Mouse (Mus musculus) stomach, embryonic 15.5 days (tissue): ENCODE results near the gene Orm1. TPM values are rescaled to one million over a fixed set of nuclear protein-coding genes. Genes with fewer than 3 reads are reported as not detected.
"Not testable (repeated sequence)": the region's sequence is repeated elsewhere in the genome, so short reads cannot be mapped to it uniquely, and the experiment has no call there.

Experiments used
- ATAC-seq: fragments of 200-750 bp; cut with Nextera tagmentation; 2 replicates; pipeline ENCODE4 v1.8.0; 2017; ENCODE audit warnings: low read depth, moderate number of reproducible peaks, moderate TSS enrichment; ENCODE audit not compliant: insufficient read depth, low FRiP score
- H3K27ac ChIP-seq: fragments of 300-500 bp; sonication (generic); 2 replicates; pipeline ENCODE4 v1.5.1; 2015; ENCODE audit warnings: mild to moderate bottlenecking, inconsistent platforms
- H3K27me3 ChIP-seq: fragments of 300-500 bp; sonication (generic); replicated peaks from 2 replicates; pipeline ENCODE4 v1.6.1; 2015; ENCODE audit warnings: inconsistent platforms
- H3K36me3 ChIP-seq: fragments of 300-500 bp; sonication (generic); 2 replicates; pipeline ENCODE4 v1.6.1; 2015; ENCODE audit warnings: inconsistent platforms
- H3K4me1 ChIP-seq: fragments of 300-500 bp; sonication (generic); 2 replicates; pipeline ENCODE4 v1.6.1; 2015; ENCODE audit warnings: inconsistent platforms
- H3K4me2 ChIP-seq: fragments of 300-500 bp; sonication (generic); 2 replicates; pipeline ENCODE4 v1.6.1; 2015; ENCODE audit warnings: mild to moderate bottlenecking, inconsistent platforms
- H3K4me3 ChIP-seq: fragments of 300-500 bp; sonication (generic); replicated peaks from 2 replicates; pipeline ENCODE4 v1.5.1; 2015; ENCODE audit warnings: inconsistent platforms
- H3K9ac ChIP-seq: fragments of 300-500 bp; sonication (generic); 2 replicates; pipeline ENCODE4 v1.6.1; 2015; ENCODE audit warnings: inconsistent platforms
- H3K9me3 ChIP-seq: fragments of 300-500 bp; sonication (generic); 2 replicates; pipeline ENCODE4 v1.6.1; 2016; ENCODE audit warnings: inconsistent platforms
- WGBS: fragments of 180-500 bp; shearing (Covaris S2); methylation state at CpG from one replicate; pipeline ENCODE4 v1.1.7; 2015; 5-methylcytosine and 5-hydroxymethylcytosine counted together
- polyA plus RNA-seq: library from polyadenylated mRNA; unstranded; fragments of >200 nt; fragmentation: Nextera tagmentation; extraction: Ambion mirVana; gene quantifications from 2 replicates; pipeline ENCODE4 v1.2.1, GENCODE M21; 2015

Gene Orm1
- polyA plus RNA-seq, 1 experiment from 2014 or later: 0.18 TPM

- not testable (repeated sequence) for H3K4me1 ChIP-seq, H3K9me3 ChIP-seq, H3K27me3 ChIP-seq, ATAC-seq, H3K27ac ChIP-seq, H3K4me2 ChIP-seq, H3K4me3 ChIP-seq, H3K9ac ChIP-seq
- H3K36me3 ChIP-seq: peaks cover 30% of the 10 kb centered on the region
- WGBS: 26% methylated on average over 3 of the region's 3 CpGs
Measured at GRCm38 (mm10) chr4:63319566-63319965, 24.8 kb upstream of the Orm1 start.

GRCm38 (mm10) chr4:63323275-63323815 lies 21.0 kb upstream of the Orm1 start:
- Histone ChIP-seq H3K4me2 (no peak overlapping the region), H3K36me3 (peaks cover 36% of the 10 kb centered on the region), H3K9ac (no peak overlapping the region), H3K4me3 (no peak overlapping the region), H3K9me3 (no peaks in the 10 kb centered on the region), H3K27me3 (no peaks in the 10 kb centered on the region), H3K27ac (no peak overlapping the region), H3K4me1 (no peaks in the 10 kb centered on the region)
- 69% methylated on average over 8 of the region's 8 CpGs for WGBS
- ATAC-seq: no peak

- no peak overlapping the region for H3K4me3 ChIP-seq
- H3K9me3 ChIP-seq: no peaks in the 10 kb centered on the region
- H3K4me1 ChIP-seq: no peaks in the 10 kb centered on the region
- H3K9ac ChIP-seq: no peak overlapping the region
- no peak for ATAC-seq
- H3K27ac ChIP-seq: no peak overlapping the region
- H3K36me3 ChIP-seq: peaks cover 11% of the 10 kb centered on the region
- H3K4me2 ChIP-seq: no peak overlapping the region
- WGBS: 90% methylated on average over 4 of the region's 4 CpGs
- no peaks in the 10 kb centered on the region for H3K27me3 ChIP-seq
Measured at GRCm38 (mm10) chr4:63333403-63333802, 11.0 kb upstream of the Orm1 start.

GRCm38 (mm10) chr4:63338414-63339076 lies 5.8 kb upstream of the Orm1 start:
- no peak overlapping the region for H3K4me2 ChIP-seq
- no peak overlapping the region for H3K9ac ChIP-seq
- H3K4me1 ChIP-seq: no peaks in the 10 kb centered on the region
- no peak overlapping the region for H3K27ac ChIP-seq
- no peaks in the 10 kb centered on the region for H3K9me3 ChIP-seq
- WGBS: 72% methylated on average over 3 of the region's 3 CpGs
- H3K4me3 ChIP-seq: no peak overlapping the region
- ATAC-seq: no peak
- 0 out of 2 replicates have a peak, but pooled peaks cover 5% of the 10 kb centered on the region for H3K36me3 ChIP-seq
- H3K27me3 ChIP-seq: no peaks in the 10 kb centered on the region

DNA sequence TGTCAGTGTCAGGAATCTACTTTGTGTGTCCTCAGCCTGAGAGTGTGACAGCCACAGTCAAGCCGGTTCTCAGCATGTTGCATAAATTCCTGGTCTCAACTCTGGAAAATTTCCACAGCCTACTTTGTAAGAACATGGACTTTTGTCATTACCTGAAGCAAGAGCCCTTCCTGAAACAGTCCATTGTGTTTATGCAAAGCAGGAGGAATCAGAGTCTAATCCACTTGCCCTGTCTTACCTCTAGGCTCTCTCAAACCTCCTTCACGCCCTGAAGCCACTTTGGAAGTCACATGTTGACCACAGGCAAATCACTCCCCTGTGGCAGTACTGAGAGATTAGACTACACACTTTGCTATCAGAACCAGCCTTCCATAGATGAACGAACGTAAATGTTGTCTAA lies 1.9 kb upstream of the Orm1 start:
- no peaks in the 10 kb centered on the region for H3K4me1 ChIP-seq
- WGBS: 55% methylated on average over 4 of the region's 4 CpGs
- no peak overlapping the region for H3K9ac ChIP-seq
- no peak overlapping the region for H3K4me2 ChIP-seq
- H3K9me3 ChIP-seq: no peaks in the 10 kb centered on the region
- ATAC-seq: no peak
- H3K36me3 ChIP-seq: no peaks in the 10 kb centered on the region
- no peaks in the 10 kb centered on the region for H3K27me3 ChIP-seq
- no peak overlapping the region for H3K4me3 ChIP-seq
- H3K27ac ChIP-seq: no peak overlapping the region

DNA sequence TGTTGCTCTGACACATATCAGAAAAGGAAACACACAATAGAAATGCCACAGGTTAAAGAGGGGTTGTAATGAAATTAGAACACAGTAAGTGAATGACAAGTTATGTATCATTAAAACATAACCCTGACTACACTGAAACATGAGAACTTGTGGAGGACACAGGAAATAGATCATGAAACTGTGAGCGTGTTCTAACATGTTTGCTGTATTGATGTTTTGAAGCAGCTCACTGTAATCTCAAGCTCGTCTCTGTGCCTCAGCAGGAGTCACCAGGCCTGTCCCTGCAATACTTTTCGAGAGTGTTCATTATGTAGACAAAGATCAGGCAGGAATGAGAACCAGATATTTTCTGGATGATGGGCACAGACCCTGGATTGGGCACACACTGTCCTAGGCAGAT lies 752 bp upstream of the Orm1 start:
- H3K9me3 ChIP-seq: no peaks in the 10 kb centered on the region
- 52% methylated on average over 3 of the region's 3 CpGs for WGBS
- 0 out of 2 replicates have a peak overlapping the region, but pooled peaks have one; percentile 16 for H3K27ac ChIP-seq

DNA sequence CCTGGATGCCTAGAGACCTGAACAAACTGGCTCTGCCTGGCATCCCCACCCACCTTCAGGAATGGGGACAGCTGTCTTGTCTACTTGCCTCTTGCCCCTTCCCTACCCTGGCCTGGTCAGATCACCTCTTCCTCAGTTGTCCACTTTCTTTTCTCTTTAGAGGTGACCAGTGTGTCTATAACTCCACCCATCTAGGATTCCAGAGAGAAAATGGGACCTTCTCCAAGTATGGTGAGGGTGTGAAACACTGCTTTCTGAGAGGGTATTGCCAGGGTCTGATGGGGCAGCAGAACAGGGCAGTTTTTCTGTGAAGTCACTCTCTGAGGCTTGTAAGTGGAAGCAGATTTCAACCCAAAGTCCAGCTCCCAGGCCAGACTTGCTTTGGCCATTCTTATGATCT lies 901 bp downstream of the Orm1 start:
- H3K4me2 ChIP-seq: no peak overlapping the region
- no peaks in the 10 kb centered on the region for H3K9me3 ChIP-seq
- no peak overlapping the region for H3K9ac ChIP-seq
- ATAC-seq: peak; percentile 29
- no peaks in the 10 kb centered on the region for H3K36me3 ChIP-seq
- H3K4me3 ChIP-seq: no peak overlapping the region
- no peaks in the 10 kb centered on the region for H3K27me3 ChIP-seq
- H3K27ac ChIP-seq: peak overlapping the region; percentile 41
- no peaks in the 10 kb centered on the region for H3K4me1 ChIP-seq

More for the DNA sequence above, 752 bp upstream of the Orm1 start:
- Histone ChIP-seq H3K4me1 (no peaks in the 10 kb centered on the region), H3K4me3 (no peak overlapping the region), H3K36me3 (no peaks in the 10 kb centered on the region), H3K4me2 (no peak overlapping the region), H3K27me3 (no peaks in the 10 kb centered on the region), H3K9ac (no peak overlapping the region)
- no peak for ATAC-seq

- H3K9ac ChIP-seq: no peak overlapping the region
- no peaks in the 10 kb centered on the region for H3K36me3 ChIP-seq
- WGBS: 87% methylated on average over 4 of the region's 4 CpGs
- no peak overlapping the region for H3K27ac ChIP-seq
- no peaks in the 10 kb centered on the region for H3K4me1 ChIP-seq
- no peaks in the 10 kb centered on the region for H3K9me3 ChIP-seq
- H3K27me3 ChIP-seq: no peaks in the 10 kb centered on the region
- H3K4me3 ChIP-seq: no peak overlapping the region
- no peak for ATAC-seq
- no peak overlapping the region for H3K4me2 ChIP-seq
Measured at GRCm38 (mm10) chr4:63346659-63347058, 2.3 kb downstream of the Orm1 start.

DNA sequence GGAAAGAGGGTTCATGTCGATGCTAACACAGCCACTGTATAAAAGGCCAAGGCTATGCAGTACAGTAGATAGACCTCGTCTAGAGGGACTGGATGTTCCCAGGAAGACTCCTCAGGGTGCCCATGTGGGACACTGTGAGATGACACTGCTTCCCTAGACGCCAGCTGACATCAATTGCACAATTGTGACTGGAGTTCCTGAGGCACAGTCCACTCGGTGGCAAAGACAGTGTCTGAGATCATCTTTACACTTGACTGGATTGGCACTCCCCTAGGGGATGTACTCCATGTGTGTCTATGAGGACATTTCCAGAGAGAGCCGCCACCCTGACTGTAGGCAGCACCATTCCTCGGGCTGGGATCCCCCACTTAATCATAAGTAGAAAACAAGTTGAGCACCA lies 4.2 kb downstream of the Orm1 start:
- H3K36me3 ChIP-seq: no peaks in the 10 kb centered on the region
- H3K9ac ChIP-seq: no peak overlapping the region
- H3K27ac ChIP-seq: no peak overlapping the region
- H3K27me3 ChIP-seq: no peaks in the 10 kb centered on the region
- no peaks in the 10 kb centered on the region for H3K4me1 ChIP-seq
- ATAC-seq: no peak
- no peaks in the 10 kb centered on the region for H3K9me3 ChIP-seq
- 69% methylated on average over 6 of the region's 6 CpGs for WGBS
- H3K4me3 ChIP-seq: no peak overlapping the region
- H3K4me2 ChIP-seq: no peak overlapping the region

- no peak within 1 kb of the TSS for H3K9ac ChIP-seq
- no peaks in the 10 kb centered on the region for H3K9me3 ChIP-seq
- 0 out of 2 replicates have a peak, but pooled peaks cover 3% of the 10 kb centered on the region for H3K4me1 ChIP-seq
- peak within 1 kb of the TSS; percentile 21; the same call in 1 of the 2 replicates for H3K27ac ChIP-seq
- no peak for ATAC-seq
- H3K4me2 ChIP-seq: no peak within 1 kb of the TSS
- 79% methylated on average over 4 of the region's 4 CpGs for WGBS
- no peak within 1 kb of the TSS for H3K4me3 ChIP-seq
- H3K36me3 ChIP-seq: no peaks in the 10 kb centered on the region
- H3K27me3 ChIP-seq: no peaks in the 10 kb centered on the region
Measured at GRCm38 (mm10) chr4:63355877-63356665, 11.7 kb downstream of the Orm1 start, which contains the start of gene Orm3. TSS of gene Orm3 (plus strand) at chr4:63356162.

GRCm38 (mm10) chr4:63356981-63357570 lies 12.7 kb downstream of the Orm1 start:
- H3K4me1 ChIP-seq: 0 out of 2 replicates have a peak, but pooled peaks cover 3% of the 10 kb centered on the region
- WGBS: 64% methylated on average over 2 of the region's 2 CpGs
- H3K4me2 ChIP-seq: no peak overlapping the region
- no peak overlapping the region for H3K4me3 ChIP-seq
- no peak overlapping the region for H3K27ac ChIP-seq
- no peaks in the 10 kb centered on the region for H3K36me3 ChIP-seq
- H3K9me3 ChIP-seq: no peaks in the 10 kb centered on the region
- no peaks in the 10 kb centered on the region for H3K27me3 ChIP-seq
- H3K9ac ChIP-seq: no peak overlapping the region
- ATAC-seq: no peak

DNA sequence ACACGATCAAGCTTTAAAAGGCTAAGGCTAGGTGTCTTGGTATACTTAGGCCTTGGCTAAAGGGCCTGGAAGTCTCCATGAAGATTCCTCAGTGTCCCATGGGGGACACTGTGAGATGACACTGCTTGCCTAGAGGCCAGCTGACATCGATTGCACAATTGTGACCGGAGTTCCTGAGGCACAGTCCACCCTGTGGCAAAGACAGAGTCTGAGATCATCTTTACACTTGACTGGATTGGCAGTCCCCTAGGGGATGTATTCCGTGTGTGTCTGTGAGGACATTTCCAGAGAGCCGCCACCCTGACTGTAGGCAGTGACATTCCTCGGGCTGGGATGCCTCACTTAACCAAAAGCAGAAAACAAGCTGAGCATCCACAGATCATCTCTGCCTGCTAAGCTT lies 15.5 kb downstream of the Orm1 start:
- ATAC-seq: no peak
- WGBS: 74% methylated on average over 6 of the region's 6 CpGs
- Histone ChIP-seq H3K27ac (no peak overlapping the region), H3K4me2 (no peak overlapping the region), H3K9ac (no peak overlapping the region), H3K27me3 (no peaks in the 10 kb centered on the region), H3K9me3 (no peaks in the 10 kb centered on the region), H3K36me3 (no peaks in the 10 kb centered on the region), H3K4me1 (0 out of 2 replicates have a peak, but pooled peaks cover 3% of the 10 kb centered on the region), H3K4me3 (no peak overlapping the region)
